Mouse (Mus musculus): ENCODE measurements around the gene Lca5. TPM values are rescaled to one million over a fixed set of nuclear protein-coding genes. Genes with fewer than 3 reads are reported as not detected.

Lca5 gene
- total RNA-seq, 2 experiments from 2014 or later = 16.8 to 20.6 TPM

- no peak for DNase-seq (ENCODE audit: low spot score in 2 of 2)
- H3K27ac ChIP-seq = no peak overlapping the region
- no peak for TF ChIP-seq CTCF (conservative IDR thresholded peaks at IDR 0.05)
- no peak overlapping the region for H3K4me3 ChIP-seq
Measured at GRCm38 (mm10) chr9:83342491-83343370, 98.2 kb downstream of the Lca5 start.

Other genes starting within 250 kb of the Lca5 start
- 10 to 100 TPM; 26.1 to 28.7 TPM for gene Sh3bgrl2, start 107.2 kb upstream of the Lca5 start, total RNA-seq (2021)